Mouse (Mus musculus) spleen, adult 18-20 months (tissue): ENCODE measurements around the gene Ston2.
"Not testable (repeated sequence)": the region's sequence is repeated elsewhere in the genome, so short reads cannot be mapped to it uniquely, and the experiment has no call there.

Source experiments
- DNase-seq, 2 experiments: peaks; one replicate each; pipeline ENCODE4 v3.0.0; 2022; ENCODE audit warnings: mixed read lengths in 2 of 2

The Ston2 gene

GRCm38 (mm10) chr12:91748241-91748865, 39.8 kb downstream of the Ston2 start:
- no peak for DNase-seq

GRCm38 (mm10) chr12:91746839-91747238, 41.3 kb downstream of the Ston2 start:
- not testable (repeated sequence) for DNase-seq

- DNase-seq, result no peak
Measured at GRCm38 (mm10) chr12:91745758-91746290, 42.4 kb downstream of the Ston2 start.

- DNase-seq, result no peak
Measured at GRCm38 (mm10) chr12:91744091-91744490, 44.1 kb downstream of the Ston2 start.

GRCm38 (mm10) chr12:91742916-91743315, 45.3 kb downstream of the Ston2 start:
- DNase-seq, result no peak

GRCm38 (mm10) chr12:91738381-91738780, 49.8 kb downstream of the Ston2 start:
- DNase-seq, result no peak

GRCm38 (mm10) chr12:91736221-91736980, 51.8 kb downstream of the Ston2 start:
- no peak for DNase-seq

GRCm38 (mm10) chr12:91734246-91735027, 53.8 kb downstream of the Ston2 start:
- peak in 1 of 2 experiments; percentile 21 for DNase-seq

GRCm38 (mm10) chr12:91732729-91733448, 55.3 kb downstream of the Ston2 start:
- no peak for DNase-seq

GRCm38 (mm10) chr12:91726202-91726601, 62.0 kb downstream of the Ston2 start:
- DNase-seq, result no peak

- no peak for DNase-seq
Measured at GRCm38 (mm10) chr12:91723912-91724311, 64.3 kb downstream of the Ston2 start.

- no peak for DNase-seq
Measured at GRCm38 (mm10) chr12:91719134-91719533, 69.1 kb downstream of the Ston2 start.

GRCm38 (mm10) chr12:91715686-91716085, 72.5 kb downstream of the Ston2 start:
- DNase-seq, result no peak

GRCm38 (mm10) chr12:91713358-91713757, 74.8 kb downstream of the Ston2 start:
- DNase-seq, result no peak

GRCm38 (mm10) chr12:91711655-91712054, 76.5 kb downstream of the Ston2 start:
- no peak for DNase-seq

GRCm38 (mm10) chr12:91710876-91711275, 77.3 kb downstream of the Ston2 start:
- DNase-seq, result no peak

GRCm38 (mm10) chr12:91709634-91710033, 78.6 kb downstream of the Ston2 start:
- no peak for DNase-seq

GRCm38 (mm10) chr12:91709232-91709631, 79.0 kb downstream of the Ston2 start:
- DNase-seq, result no peak

- no peak for DNase-seq
Measured at GRCm38 (mm10) chr12:91707807-91708206, 80.4 kb downstream of the Ston2 start.

- no peak for DNase-seq
Measured at GRCm38 (mm10) chr12:91703533-91703932, 84.7 kb downstream of the Ston2 start.

- no peak for DNase-seq
Measured at GRCm38 (mm10) chr12:91702829-91703228, 85.4 kb downstream of the Ston2 start.

GRCm38 (mm10) chr12:91699451-91700141, 88.6 kb downstream of the Ston2 start:
- no peak for DNase-seq
